Mouse (Mus musculus) stomach, postnatal 0 days (tissue): ENCODE results near the gene Tgfa. TPM values are rescaled to one million over a fixed set of nuclear protein-coding genes. Genes with fewer than 3 reads are reported as not detected.
A peak's percentile ranks its signal among the peaks of the same experiment; 100 is the strongest.

ENCODE experiments used
- ATAC-seq: fragments of 200-750 bp; cut with Nextera tagmentation; 2 replicates; pipeline ENCODE4 v1.8.0; 2017; ENCODE audit not compliant: low FRiP score, low TSS enrichment
- DNase-seq: peaks from one replicate; pipeline ENCODE4 v3.0.0-alpha.2; 2016; ENCODE audit warnings: low spot score
- H3K27ac ChIP-seq: fragments of 300-500 bp; sonication (generic); replicated peaks from 2 replicates; pipeline ENCODE4 v1.5.1; 2014; ENCODE audit warnings: mild to moderate bottlenecking, control low read depth
- H3K27me3 ChIP-seq: fragments of 300-500 bp; sonication (generic); 2 replicates; pipeline ENCODE4 v1.6.1; 2014; ENCODE audit warnings: low read length; ENCODE audit not compliant: control insufficient read depth, insufficient read depth
- H3K36me3 ChIP-seq: fragments of 300-500 bp; sonication (generic); 2 replicates; pipeline ENCODE4 v1.6.1; 2014; ENCODE audit warnings: low read length, mixed read lengths; ENCODE audit not compliant: control insufficient read depth, insufficient read depth
- H3K4me1 ChIP-seq: fragments of 300-500 bp; sonication (generic); replicated peaks from 2 replicates; pipeline ENCODE4 v1.6.1; 2014; ENCODE audit warnings: antibody characterized with exemption; ENCODE audit not compliant: control insufficient read depth, insufficient read depth
- H3K4me2 ChIP-seq: fragments of 300-500 bp; sonication (generic); replicated peaks from 2 replicates; pipeline ENCODE4 v1.6.1; 2014; ENCODE audit warnings: low read depth, mild to moderate bottlenecking, control low read depth, moderate library complexity
- H3K4me3 ChIP-seq: fragments of 300-500 bp; sonication (generic); 2 replicates; pipeline ENCODE4 v1.5.1; 2014; ENCODE audit warnings: low read depth, low read length, control low read depth
- H3K9ac ChIP-seq: fragments of 300-500 bp; sonication (generic); 2 replicates; pipeline ENCODE4 v1.6.1; 2014; ENCODE audit warnings: mild to moderate bottlenecking, low read length, control low read depth, mixed read lengths
- H3K9me3 ChIP-seq: fragments of 300-500 bp; sonication (generic); 2 replicates; pipeline ENCODE4 v1.6.1; 2016; ENCODE audit warnings: low read length; ENCODE audit not compliant: control insufficient read depth
- CTCF ChIP-seq: IDR thresholded peaks from 2 replicates; pipeline ENCODE4 v1.5.1; 2016; ENCODE audit warnings: antibody characterized with exemption, low read depth, mild to moderate bottlenecking, moderate library complexity
- EP300 ChIP-seq: optimal IDR thresholded peaks from 2 replicates; pipeline ENCODE3; 2016; ENCODE audit warnings: antibody characterized with exemption
- WGBS: fragments of 180-500 bp; shearing (Covaris S2); extraction: QIAGEN DNeasy Blood & Tissue Kit; methylation state at CpG from one replicate; pipeline ENCODE4 v1.1.7; 2014; 5-methylcytosine and 5-hydroxymethylcytosine counted together
- polyA plus RNA-seq: library from polyadenylated mRNA; unstranded; fragments of >200 nt; fragmentation: Nextera tagmentation; extraction: Ambion mirVana; gene quantifications from 2 replicates; pipeline ENCODE4 v1.2.1, GENCODE M21; 2015

Tgfa gene
- polyA plus RNA-seq, 1 experiment from 2014 or later, result 9.1 TPM

GRCm38 (mm10) chr6:86192978-86193377 is 2.0 kb upstream of the Tgfa start:
- Histone ChIP-seq H3K27ac (no peak overlapping the region), H3K9me3 (no peaks in the 10 kb centered on the region), H3K9ac (no peak overlapping the region), H3K4me1 (no peaks in the 10 kb centered on the region), H3K36me3 (no peaks in the 10 kb centered on the region), H3K4me3 (no peak overlapping the region), H3K27me3 (peaks cover 3% of the 10 kb centered on the region; the same call in 1 of the 2 replicates), H3K4me2 (no peak overlapping the region)
- 69% methylated on average over 3 of the region's 3 CpGs for WGBS
- ATAC-seq, result no peak
- DNase-seq, result no peak
- TF ChIP-seq CTCF (no peak), EP300 (no peak)

- H3K9ac ChIP-seq, result no peak overlapping the region
- DNase-seq (peak; percentile 78), ATAC-seq (no peak)
- H3K9me3 ChIP-seq, result no peaks in the 10 kb centered on the region
- no peak overlapping the region for H3K4me2 ChIP-seq
- H3K27me3 ChIP-seq, result peaks cover 3% of the 10 kb centered on the region; the same call in 1 of the 2 replicates
- 50% methylated on average over 5 of the region's 5 CpGs for WGBS
- H3K4me3 ChIP-seq, result no peak overlapping the region
- peak; percentile 76 for TF ChIP-seq CTCF
- TF ChIP-seq EP300, result no peak
- no peaks in the 10 kb centered on the region for H3K36me3 ChIP-seq
- H3K4me1 ChIP-seq, result no peaks in the 10 kb centered on the region
- no peak overlapping the region for H3K27ac ChIP-seq
These were observed 1.1 kb upstream of the Tgfa start for GRCm38 (mm10) chr6:86193879-86194278.

- WGBS, result 5% methylated on average over 14 of the region's 14 CpGs
- peak; percentile 31 for DNase-seq
- Histone ChIP-seq H3K36me3 (no peaks in the 10 kb centered on the region), H3K4me1 (no peaks in the 10 kb centered on the region), H3K9ac (peak overlapping the region; percentile 78), H3K27me3 (peaks cover 3% of the 10 kb centered on the region; the same call in 1 of the 2 replicates), H3K4me3 (peak overlapping the region; percentile 71), H3K9me3 (no peaks in the 10 kb centered on the region), H3K4me2 (peak overlapping the region; percentile 95), H3K27ac (peak overlapping the region; percentile 18; the same call in 1 of the 2 replicates)
- TF ChIP-seq CTCF (no peak), EP300 (no peak)
- no peak for ATAC-seq
These were observed 1.0 kb downstream of the Tgfa start for GRCm38 (mm10) chr6:86196034-86196433.

- ATAC-seq (no peak), DNase-seq (no peak)
- Histone ChIP-seq H3K27me3 (peaks cover 3% of the 10 kb centered on the region; the same call in 1 of the 2 replicates), H3K9ac (no peak overlapping the region), H3K4me1 (no peaks in the 10 kb centered on the region), H3K9me3 (no peaks in the 10 kb centered on the region), H3K36me3 (no peaks in the 10 kb centered on the region), H3K4me3 (no peak overlapping the region), H3K4me2 (0 out of 2 replicates have a peak overlapping the region, but pooled peaks have one; percentile 8), H3K27ac (no peak overlapping the region)
- no peak for TF ChIP-seq EP300
- no peak for TF ChIP-seq CTCF
- WGBS, result 17% methylated on average over 11 of the region's 11 CpGs
These were observed 2.3 kb downstream of the Tgfa start for GRCm38 (mm10) chr6:86197150-86197862.

- H3K4me1 ChIP-seq, result no peaks in the 10 kb centered on the region
- no peak overlapping the region for H3K9ac ChIP-seq
- ATAC-seq, result no peak
- 61% methylated on average over 5 of the region's 5 CpGs for WGBS
- no peak overlapping the region for H3K4me3 ChIP-seq
- no peak for DNase-seq
- TF ChIP-seq CTCF, result no peak
- TF ChIP-seq EP300, result no peak
- H3K36me3 ChIP-seq, result no peaks in the 10 kb centered on the region
- no peak overlapping the region for H3K27ac ChIP-seq
- H3K4me2 ChIP-seq, result no peak overlapping the region
- H3K27me3 ChIP-seq, result peaks cover 2% of the 10 kb centered on the region; the same call in 1 of the 2 replicates
- no peaks in the 10 kb centered on the region for H3K9me3 ChIP-seq
These were observed 5.9 kb downstream of the Tgfa start for GRCm38 (mm10) chr6:86200934-86201333.

- Histone ChIP-seq H3K27ac (no peak overlapping the region), H3K27me3 (no peaks in the 10 kb centered on the region), H3K36me3 (no peaks in the 10 kb centered on the region), H3K9me3 (no peaks in the 10 kb centered on the region), H3K4me1 (no peaks in the 10 kb centered on the region), H3K4me3 (no peak overlapping the region), H3K4me2 (no peak overlapping the region), H3K9ac (no peak overlapping the region)
- ATAC-seq, result no peak
- no peak for DNase-seq
- TF ChIP-seq EP300 (no peak), CTCF (peak; percentile 42)
- 75% methylated on average over 7 of the region's 7 CpGs for WGBS
These were observed 8.1 kb downstream of the Tgfa start for GRCm38 (mm10) chr6:86203101-86203500.
